Mouse (Mus musculus) adrenal gland (tissue): ENCODE data around the gene Ugp2.

ENCODE experiments used
- microRNA-seq, 2 experiments: library from miRNA; unstranded; fragments of <30 nt; microRNA quantifications; one replicate each; pipeline ENCODE4; 2019

The Ugp2 gene

Small RNAs within 50 kb of the gene (microRNA-seq; reads per million reads assigned to microRNA genes)
- 0.12 to 0.34 reads per million in 2 experiments for gene Mir1933
